Mouse (Mus musculus): ENCODE results near the gene Lmf1. TPM values are rescaled to one million over a fixed set of nuclear protein-coding genes. Genes with fewer than 3 reads are reported as not detected.
A peak's percentile ranks its signal among the peaks of the same experiment; 100 is the strongest.

Gene Lmf1
- polyA plus RNA-seq, 1 experiment from 2014 or later: 36.9 TPM

DNA sequence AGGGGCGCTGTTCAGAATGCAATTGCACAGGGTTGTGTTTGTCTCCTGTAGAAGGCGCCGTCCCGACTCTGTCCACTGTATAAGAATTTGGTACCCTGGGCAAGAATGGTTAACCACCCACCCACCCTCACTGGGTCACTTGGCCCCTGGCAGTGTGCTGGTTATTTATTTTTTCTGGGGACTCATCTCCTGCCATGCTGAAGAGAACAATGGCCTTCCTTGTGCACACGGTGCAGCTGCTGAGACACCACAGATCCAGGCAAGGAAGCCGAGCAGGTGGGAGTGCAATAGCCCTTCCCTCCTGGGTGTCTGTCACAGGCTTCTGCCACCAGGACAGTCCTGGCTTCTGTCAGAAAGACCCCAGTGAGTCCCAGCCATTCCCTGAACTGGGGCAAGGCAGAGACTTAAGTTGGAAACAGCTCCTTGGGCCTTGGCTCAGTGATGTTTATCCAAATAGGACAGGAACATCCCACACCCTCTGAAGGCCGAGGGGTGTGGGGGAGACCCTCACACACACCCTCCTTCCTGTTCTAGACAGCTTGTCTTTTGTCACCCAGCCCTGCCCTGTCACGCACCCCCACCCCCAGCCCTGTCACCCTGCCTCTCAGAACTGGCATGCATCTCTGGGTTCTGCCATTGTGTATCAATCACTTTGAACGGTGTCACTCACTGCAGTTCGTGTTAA, 30.1 kb downstream of the Lmf1 start:
- no peak overlapping the region for H3K4me3 ChIP-seq (ENCODE audit: low read length)
- H3K27me3 ChIP-seq (ENCODE audit: control insufficient read depth, insufficient read depth, low read length): no peaks in the 10 kb centered on the region
- no peaks in the 10 kb centered on the region for H3K9me3 ChIP-seq (replicated peaks; ENCODE audit: control insufficient read depth, low read length)
- no peak overlapping the region for H3K4me2 ChIP-seq (ENCODE audit: low read depth, low read length)
- peaks cover 22% of the 10 kb centered on the region for H3K4me1 ChIP-seq (ENCODE audit: control insufficient read depth, insufficient read depth, low read length)
- no peak for ATAC-seq (replicated peaks; ENCODE audit: extremely low read depth, insufficient read depth, low FRiP score)
- peaks cover 11% of the 10 kb centered on the region for H3K36me3 ChIP-seq (ENCODE audit: control insufficient read depth, insufficient read depth)
- no peak overlapping the region for H3K9ac ChIP-seq (ENCODE audit: low read length)
- 64% methylated on average over 10 of the region's 10 CpGs for WGBS
- H3K27ac ChIP-seq (ENCODE audit: low read length): no peak overlapping the region

DNA sequence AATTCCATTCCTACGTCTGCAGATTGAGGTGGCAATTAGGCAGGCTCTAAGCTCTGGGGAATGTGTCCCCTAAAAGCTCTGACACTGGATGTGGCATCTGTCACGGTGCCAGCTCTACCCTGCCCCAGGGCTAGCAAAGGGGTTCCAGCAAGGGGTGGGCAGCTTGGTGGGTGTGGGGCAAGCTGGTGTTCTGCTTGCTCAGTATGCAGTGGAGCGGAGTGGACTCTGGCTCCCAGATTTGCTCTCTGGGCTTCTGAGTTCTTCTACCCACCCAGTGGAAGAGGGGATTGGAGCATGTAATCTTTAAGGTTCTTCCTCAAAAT, 30.6 kb downstream of the Lmf1 start:
- no peaks in the 10 kb centered on the region for H3K9me3 ChIP-seq (replicated peaks; ENCODE audit: control insufficient read depth, low read length)
- H3K4me1 ChIP-seq (ENCODE audit: control insufficient read depth, insufficient read depth, low read length): peaks cover 22% of the 10 kb centered on the region
- 68% methylated on average over 3 of the region's 3 CpGs for WGBS
- no peak overlapping the region for H3K9ac ChIP-seq (ENCODE audit: low read length)
- peaks cover 12% of the 10 kb centered on the region for H3K36me3 ChIP-seq (ENCODE audit: control insufficient read depth, insufficient read depth)
- no peak overlapping the region for H3K4me3 ChIP-seq (ENCODE audit: low read length)
- H3K27ac ChIP-seq (ENCODE audit: low read length): no peak overlapping the region
- H3K4me2 ChIP-seq (ENCODE audit: low read depth, low read length): no peak overlapping the region
- no peak for ATAC-seq (replicated peaks; ENCODE audit: extremely low read depth, insufficient read depth, low FRiP score)
- no peaks in the 10 kb centered on the region for H3K27me3 ChIP-seq (ENCODE audit: control insufficient read depth, insufficient read depth, low read length)

DNA sequence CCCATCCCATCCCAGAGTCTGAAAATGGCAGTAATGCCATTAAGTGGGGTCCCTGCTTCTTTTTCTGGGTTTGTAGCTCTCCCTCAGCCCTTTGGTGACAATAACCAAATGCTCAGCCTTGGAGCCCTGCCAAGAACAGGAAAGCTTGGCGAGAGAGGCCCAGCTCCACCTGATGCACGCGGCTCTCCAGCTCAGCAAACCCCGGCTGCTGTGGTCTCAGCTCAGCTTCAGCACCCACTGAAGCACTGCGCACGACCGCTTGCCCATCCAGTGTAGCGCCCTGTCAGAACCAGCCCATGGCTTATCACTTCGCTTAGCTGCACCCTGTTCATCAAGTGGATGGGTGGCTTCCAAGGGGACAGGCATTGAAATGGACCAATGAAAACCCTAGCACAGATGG, 31.3 kb downstream of the Lmf1 start:
- H3K27ac ChIP-seq (ENCODE audit: low read length): peak overlapping the region; percentile 42; the same call in 1 of the 2 replicates
- H3K9ac ChIP-seq (ENCODE audit: low read length): peak overlapping the region; percentile 47; the same call in 1 of the 2 replicates
- peaks cover 22% of the 10 kb centered on the region for H3K4me1 ChIP-seq (ENCODE audit: control insufficient read depth, insufficient read depth, low read length)
- H3K4me3 ChIP-seq (ENCODE audit: low read length): no peak overlapping the region
- ATAC-seq (replicated peaks; ENCODE audit: extremely low read depth, insufficient read depth, low FRiP score): peak; percentile 73
- H3K27me3 ChIP-seq (ENCODE audit: control insufficient read depth, insufficient read depth, low read length): no peaks in the 10 kb centered on the region
- no peaks in the 10 kb centered on the region for H3K9me3 ChIP-seq (replicated peaks; ENCODE audit: control insufficient read depth, low read length)
- 22% methylated on average over 9 of the region's 9 CpGs for WGBS
- peak overlapping the region; percentile 17 for H3K4me2 ChIP-seq (ENCODE audit: low read depth, low read length)
- peaks cover 13% of the 10 kb centered on the region for H3K36me3 ChIP-seq (ENCODE audit: control insufficient read depth, insufficient read depth)

DNA sequence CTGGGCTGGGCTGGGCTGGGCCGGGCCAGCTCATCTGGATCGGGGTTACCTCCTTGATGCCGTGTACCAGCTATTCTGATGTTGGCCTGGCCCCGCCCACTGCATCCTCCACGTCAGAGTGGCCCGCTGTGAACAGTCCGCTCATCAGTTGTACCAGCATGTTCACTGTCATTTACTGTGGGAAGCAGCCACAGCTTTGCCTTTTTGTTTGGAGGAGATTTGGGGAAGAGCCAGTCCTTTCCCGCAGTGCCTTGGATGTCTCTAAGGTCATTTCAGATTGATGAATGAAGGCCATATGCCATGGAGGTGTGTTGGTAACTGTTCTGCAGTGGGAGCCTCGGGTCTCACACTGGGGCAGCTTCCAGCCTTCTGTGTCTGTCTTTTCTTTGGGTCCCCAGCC, 33.7 kb downstream of the Lmf1 start:
- H3K9me3 ChIP-seq (replicated peaks; ENCODE audit: control insufficient read depth, low read length): no peaks in the 10 kb centered on the region
- H3K4me3 ChIP-seq (ENCODE audit: low read length): no peak overlapping the region
- no peak for ATAC-seq (replicated peaks; ENCODE audit: extremely low read depth, insufficient read depth, low FRiP score)
- peaks cover 16% of the 10 kb centered on the region for H3K36me3 ChIP-seq (ENCODE audit: control insufficient read depth, insufficient read depth)
- no peak overlapping the region for H3K27ac ChIP-seq (ENCODE audit: low read length)
- no peaks in the 10 kb centered on the region for H3K27me3 ChIP-seq (ENCODE audit: control insufficient read depth, insufficient read depth, low read length)
- WGBS: 87% methylated on average over 9 of the region's 9 CpGs
- H3K4me1 ChIP-seq (ENCODE audit: control insufficient read depth, insufficient read depth, low read length): peaks cover 22% of the 10 kb centered on the region
- no peak overlapping the region for H3K4me2 ChIP-seq (ENCODE audit: low read depth, low read length)
- H3K9ac ChIP-seq (ENCODE audit: low read length): no peak overlapping the region

DNA sequence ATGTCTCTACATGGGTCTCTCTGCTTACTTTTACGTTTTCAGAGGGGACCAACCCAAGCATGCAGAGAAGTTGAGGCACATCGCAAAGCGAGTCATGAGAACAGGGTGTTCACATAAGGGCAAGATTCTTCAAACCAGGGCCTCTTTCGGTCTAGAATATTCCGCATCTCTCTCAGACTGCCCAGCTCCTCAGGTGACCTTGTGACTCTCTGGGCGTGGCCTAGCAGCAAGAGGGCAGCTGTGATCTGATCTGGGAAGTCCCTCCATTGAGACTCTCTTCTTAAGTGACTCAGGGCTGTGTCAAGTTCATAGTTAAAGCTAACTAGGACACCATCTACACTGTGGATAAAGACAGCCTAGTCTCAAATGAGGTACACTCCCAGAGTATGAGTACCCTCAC, 34.4 kb downstream of the Lmf1 start:
- no peaks in the 10 kb centered on the region for H3K27me3 ChIP-seq (ENCODE audit: control insufficient read depth, insufficient read depth, low read length)
- no peak overlapping the region for H3K4me2 ChIP-seq (ENCODE audit: low read depth, low read length)
- H3K27ac ChIP-seq (ENCODE audit: low read length): no peak overlapping the region
- peaks cover 24% of the 10 kb centered on the region for H3K4me1 ChIP-seq (ENCODE audit: control insufficient read depth, insufficient read depth, low read length)
- H3K36me3 ChIP-seq (ENCODE audit: control insufficient read depth, insufficient read depth): peaks cover 16% of the 10 kb centered on the region
- H3K9ac ChIP-seq (ENCODE audit: low read length): no peak overlapping the region
- ATAC-seq (replicated peaks; ENCODE audit: extremely low read depth, insufficient read depth, low FRiP score): no peak
- no peak overlapping the region for H3K4me3 ChIP-seq (ENCODE audit: low read length)
- H3K9me3 ChIP-seq (replicated peaks; ENCODE audit: control insufficient read depth, low read length): no peaks in the 10 kb centered on the region
- 92% methylated on average over 6 of the region's 6 CpGs for WGBS

DNA sequence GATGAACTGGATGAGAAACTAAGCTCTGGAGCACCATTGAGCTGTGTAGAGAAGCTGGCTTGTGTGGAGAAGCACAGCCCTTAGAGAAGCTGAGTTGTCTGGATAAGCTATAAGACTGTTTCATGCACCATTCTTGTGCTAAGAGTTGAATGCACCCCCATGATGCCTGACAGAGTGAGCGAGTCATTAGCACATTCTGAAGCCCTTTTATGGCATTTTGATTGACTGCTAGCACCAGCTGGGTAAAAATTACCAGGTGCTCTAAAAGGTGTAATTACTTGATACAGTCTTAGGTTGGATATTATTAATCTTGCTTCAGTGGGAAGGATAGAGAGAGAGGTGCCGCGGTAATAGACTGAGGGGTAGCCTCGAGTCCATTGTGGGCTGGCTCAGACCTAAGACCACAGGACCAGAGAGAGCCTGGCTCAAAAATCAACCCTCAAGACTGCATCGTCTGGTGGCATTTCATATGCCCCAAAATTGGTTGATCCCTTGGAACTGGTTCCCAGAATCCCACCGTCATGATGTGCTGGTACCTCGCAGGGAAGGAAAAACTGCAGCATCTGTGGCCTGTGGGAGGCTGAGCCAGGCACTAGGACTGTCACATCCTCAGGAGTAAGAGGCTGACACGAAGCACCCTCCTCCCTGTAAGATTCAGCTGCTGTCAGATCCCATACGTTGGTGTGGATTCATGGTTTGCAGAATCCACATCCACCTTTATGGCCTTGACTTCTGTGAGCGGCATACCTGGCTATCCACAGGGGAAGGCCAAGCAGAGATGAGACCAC, 36.0 kb downstream of the Lmf1 start:
- ATAC-seq (replicated peaks; ENCODE audit: extremely low read depth, insufficient read depth, low FRiP score): no peak
- no peak overlapping the region for H3K4me3 ChIP-seq (ENCODE audit: low read length)
- WGBS: 92% methylated on average over 10 of the region's 10 CpGs

DNA sequence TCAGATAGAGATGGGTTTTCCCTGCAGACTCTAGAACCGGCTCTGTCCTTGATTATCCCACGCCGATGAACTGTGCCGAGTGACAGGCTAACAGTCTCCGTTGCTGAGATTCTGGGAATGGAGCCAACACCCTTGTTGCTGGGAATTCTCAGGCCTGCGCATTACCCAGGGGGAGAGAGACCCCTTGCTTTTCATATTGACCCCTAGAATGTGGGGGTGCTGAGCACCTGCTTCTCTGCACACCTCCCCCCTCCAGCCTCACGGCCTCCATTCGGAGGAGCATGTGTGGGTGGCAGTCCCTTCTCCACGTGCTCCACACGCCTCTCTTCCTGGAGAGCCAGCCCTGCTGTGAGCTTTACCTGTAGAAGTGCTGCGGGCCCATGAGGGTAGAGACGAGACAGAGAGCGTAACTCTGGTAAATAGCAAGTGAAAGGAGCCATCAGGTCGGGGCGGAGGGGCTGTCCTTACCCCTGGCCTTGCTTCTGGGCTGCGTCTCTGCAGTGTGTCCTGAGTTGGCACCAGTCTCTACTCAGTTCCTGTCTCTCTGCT, 39.7 kb downstream of the Lmf1 start:
- H3K36me3 ChIP-seq (ENCODE audit: control insufficient read depth, insufficient read depth): peaks cover 11% of the 10 kb centered on the region
- no peaks in the 10 kb centered on the region for H3K27me3 ChIP-seq (ENCODE audit: control insufficient read depth, insufficient read depth, low read length)
- whole genome bisulfite sequencing: 28% methylated on average over 16 of the region's 16 CpGs
- ATAC-seq (replicated peaks; ENCODE audit: extremely low read depth, insufficient read depth, low FRiP score): peak; percentile 76
- H3K9me3 ChIP-seq (replicated peaks; ENCODE audit: control insufficient read depth, low read length): no peaks in the 10 kb centered on the region
- no peak overlapping the region for H3K4me3 ChIP-seq (ENCODE audit: low read length)
- H3K27ac ChIP-seq (ENCODE audit: low read length): no peak overlapping the region; the same call in 1 of the 2 replicates
- H3K4me1 ChIP-seq (ENCODE audit: control insufficient read depth, insufficient read depth, low read length): peaks cover 11% of the 10 kb centered on the region
- peak overlapping the region; percentile 42; the same call in 1 of the 2 replicates for H3K4me2 ChIP-seq (ENCODE audit: low read depth, low read length)
- peak overlapping the region; percentile 26; the same call in 1 of the 2 replicates for H3K9ac ChIP-seq (ENCODE audit: low read length)

More for the DNA sequence above, 36.0 kb downstream of the Lmf1 start:
- Histone ChIP-seq H3K27ac (ENCODE audit: low read length) (no peak overlapping the region), H3K4me2 (ENCODE audit: low read depth, low read length) (no peak overlapping the region), H3K36me3 (ENCODE audit: control insufficient read depth, insufficient read depth) (peaks cover 16% of the 10 kb centered on the region), H3K4me1 (ENCODE audit: control insufficient read depth, insufficient read depth, low read length) (peaks cover 22% of the 10 kb centered on the region), H3K9me3 (replicated peaks; ENCODE audit: control insufficient read depth, low read length) (no peaks in the 10 kb centered on the region), H3K27me3 (ENCODE audit: control insufficient read depth, insufficient read depth, low read length) (no peaks in the 10 kb centered on the region), H3K9ac (ENCODE audit: low read length) (no peak overlapping the region)

DNA sequence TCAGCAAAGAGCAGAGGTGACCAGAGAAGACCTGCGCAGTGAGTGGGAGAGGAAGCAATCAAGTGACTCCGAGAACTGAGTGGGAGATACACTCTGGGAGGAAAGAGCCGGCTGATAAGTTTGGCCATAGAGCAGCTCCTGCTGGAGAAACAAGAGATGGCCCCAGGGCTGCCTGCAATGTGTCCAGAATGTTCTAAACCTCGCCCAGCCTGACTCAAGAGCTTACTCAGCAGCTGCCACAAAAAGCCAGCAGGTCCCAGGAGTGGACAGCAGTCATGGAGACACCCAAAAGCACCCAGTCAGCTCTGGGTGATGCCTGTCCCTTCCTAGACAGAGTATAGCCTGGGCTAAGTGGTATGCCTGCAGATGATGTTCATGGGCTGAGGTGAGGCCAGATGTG, 44.6 kb downstream of the Lmf1 start:
- Histone ChIP-seq H3K27ac (ENCODE audit: low read length) (no peak overlapping the region), H3K9me3 (replicated peaks; ENCODE audit: control insufficient read depth, low read length) (no peaks in the 10 kb centered on the region), H3K36me3 (ENCODE audit: control insufficient read depth, insufficient read depth) (0 out of 2 replicates have a peak, but pooled peaks cover 3% of the 10 kb centered on the region), H3K4me2 (ENCODE audit: low read depth, low read length) (no peak overlapping the region), H3K4me1 (ENCODE audit: control insufficient read depth, insufficient read depth, low read length) (peaks cover 23% of the 10 kb centered on the region), H3K4me3 (ENCODE audit: low read length) (no peak overlapping the region), H3K9ac (ENCODE audit: low read length) (no peak overlapping the region), H3K27me3 (ENCODE audit: control insufficient read depth, insufficient read depth, low read length) (no peaks in the 10 kb centered on the region)
- 82% methylated on average over 4 of the region's 4 CpGs for WGBS
- no peak for ATAC-seq (replicated peaks; ENCODE audit: extremely low read depth, insufficient read depth, low FRiP score)

DNA sequence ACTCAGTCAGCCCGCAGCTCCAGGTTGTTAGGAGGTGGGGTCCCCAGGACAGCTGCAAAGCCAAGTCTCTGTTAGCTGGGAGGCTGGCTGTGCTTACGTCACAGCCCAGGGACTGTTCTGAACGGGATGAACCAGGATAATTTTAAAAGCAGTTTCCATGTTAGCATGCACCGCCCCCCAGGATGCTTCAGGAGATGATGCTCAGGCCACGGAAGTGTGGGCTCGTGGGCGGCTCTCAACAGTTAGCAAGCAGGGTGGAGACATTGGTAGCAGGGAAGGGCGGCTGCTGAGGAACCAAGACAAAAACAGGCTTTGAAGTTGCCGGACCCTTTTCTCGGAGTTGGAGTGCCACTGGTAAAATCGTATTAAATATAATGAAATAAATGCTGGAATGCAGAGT, 45.0 kb downstream of the Lmf1 start:
- Histone ChIP-seq H3K9me3 (replicated peaks; ENCODE audit: control insufficient read depth, low read length) (no peaks in the 10 kb centered on the region), H3K27ac (ENCODE audit: low read length) (no peak overlapping the region), H3K36me3 (ENCODE audit: control insufficient read depth, insufficient read depth) (0 out of 2 replicates have a peak, but pooled peaks cover 3% of the 10 kb centered on the region), H3K4me1 (ENCODE audit: control insufficient read depth, insufficient read depth, low read length) (peaks cover 18% of the 10 kb centered on the region), H3K4me3 (ENCODE audit: low read length) (no peak overlapping the region), H3K4me2 (ENCODE audit: low read depth, low read length) (no peak overlapping the region), H3K27me3 (ENCODE audit: control insufficient read depth, insufficient read depth, low read length) (no peaks in the 10 kb centered on the region), H3K9ac (ENCODE audit: low read length) (no peak overlapping the region)
- no peak for ATAC-seq (replicated peaks; ENCODE audit: extremely low read depth, insufficient read depth, low FRiP score)
- 80% methylated on average over 11 of the region's 11 CpGs for WGBS
